Mouse (Mus musculus) bone marrow macrophage, adult 2 months (primary cell): ENCODE measurements around the gene Dennd6b.

ENCODE experiments used
- CTCF ChIP-seq: IDR thresholded peaks from 2 replicates; pipeline ENCODE4 v1.5.1; 2012; ENCODE audit warnings: low read depth, mild to moderate bottlenecking, low read length, moderate library complexity
- POLR2A ChIP-seq: IDR thresholded peaks from 2 replicates; pipeline ENCODE4 v1.6.1; 2012; ENCODE audit warnings: mild to moderate bottlenecking, low read depth, low read length, borderline replicate concordance

DNA sequence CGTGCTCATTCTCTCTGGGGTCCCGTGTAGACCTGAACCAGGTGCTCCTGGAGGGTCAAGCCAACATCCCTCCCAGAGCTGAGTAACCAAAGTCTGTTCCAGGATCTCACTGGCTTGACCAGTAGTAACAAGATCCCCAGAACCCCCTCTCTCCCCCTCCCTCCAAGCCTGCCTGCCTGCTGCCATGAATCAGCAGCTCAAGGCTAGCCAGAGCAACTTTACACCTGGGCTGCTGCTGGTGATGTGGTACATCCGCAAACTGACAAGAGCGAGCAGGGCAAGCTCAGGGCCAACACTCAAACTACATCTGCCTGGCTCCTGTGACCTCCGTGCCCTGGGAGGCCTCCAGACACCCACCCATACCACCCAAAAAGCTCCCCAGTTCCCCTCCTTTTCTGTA lies 54.9 kb downstream of the Dennd6b start:
- no peak for TF ChIP-seq CTCF
- no peak for TF ChIP-seq POLR2A
